In genomic region chr2:148141936-148142335, GRCm38 (mm10) we compare ENCODE assay signal across 11 mouse cellular contexts.
DNase-seq lines count a peak whose midpoint lies in the region; ATAC-seq and TF ChIP-seq lines count a peak whose summit lies in the region.
"Had no signal": no experiment of that assay in that cellular context is flagged by ENCODE, and none has a peak within 500 bp of the region (broad histone marks: within the 10 kb centered on the region; RNA-seq: fewer than 3 reads in every experiment).

No protein-coding gene starts in this region.

- no peak for TF ChIP-seq EP300 in stomach, postnatal 0 days (optimal IDR thresholded peaks at IDR 0.05)

- H3K4me2 ChIP-seq in stomach, postnatal 0 days (replicated peaks; ENCODE audit: low read depth) = no peak overlapping the region
- H3K4me2 ChIP-seq: hindbrain, embryonic 13.5 days had no signal

- H3K27ac ChIP-seq in stomach, postnatal 0 days (replicated peaks) = no peak overlapping the region
- H3K27ac ChIP-seq: hindbrain, embryonic 13.5 days had no signal

- H3K4me3 ChIP-seq in stomach, postnatal 0 days (ENCODE audit: low read depth, low read length) = no peak overlapping the region
- H3K4me3 ChIP-seq: hindbrain, embryonic 13.5 days had no signal

- H3K4me1 ChIP-seq in stomach, postnatal 0 days (replicated peaks; ENCODE audit: control insufficient read depth, insufficient read depth) = no peaks in the 10 kb centered on the region
- H3K4me1 ChIP-seq: hindbrain, embryonic 13.5 days had no signal

- DNase-seq in adrenal gland, adult (ENCODE audit: inconsistent age in 2 of 2, low spot score in 1 of 2) = peak; percentile 16 to 46
- no peak for DNase-seq in adrenal gland, postnatal 4 days (ENCODE audit: low spot score in 2 of 2)
- peak; percentile 32 to 40 for DNase-seq in left cerebral cortex, postnatal 36 days (ENCODE audit: low spot score in 2 of 2)
- DNase-seq in left cerebral cortex, adult 11 months (ENCODE audit: low spot score) = no peak
- DNase-seq in kidney, postnatal 14 days = peak; percentile 45
- no peak for DNase-seq in stomach, postnatal 0 days (ENCODE audit: low spot score)
- DNase-seq in urinary bladder, postnatal 36 days (ENCODE audit: low spot score in 2 of 2) = no peak
- DNase-seq in spleen, postnatal 10 days (ENCODE audit: low spot score in 2 of 2) = no peak
- DNase-seq: gastrocnemius, postnatal 10 days; retina, postnatal 1 day had no signal

- no peak for TF ChIP-seq CTCF in stomach, postnatal 0 days (IDR thresholded peaks at IDR 0.05; ENCODE audit: low read depth)

- H3K27me3 ChIP-seq in stomach, postnatal 0 days (ENCODE audit: control insufficient read depth, insufficient read depth, low read length) = no peaks in the 10 kb centered on the region
- H3K27me3 ChIP-seq: hindbrain, embryonic 13.5 days had no signal

- no peak overlapping the region for H3K9ac ChIP-seq in stomach, postnatal 0 days (ENCODE audit: low read length)
- H3K9ac ChIP-seq: hindbrain, embryonic 13.5 days had no signal

- ATAC-seq in stomach, postnatal 0 days (ENCODE audit: low FRiP score, low TSS enrichment) = peak; percentile 26; the same call in 1 of the 2 replicates

- WGBS in stomach, postnatal 0 days = 56% methylated on average over 4 of the region's 4 CpGs

- intact Hi-C loops in left cerebral cortex, postnatal 36 days (cut with DNase I) = no loop called here

- H3K9me3 ChIP-seq in stomach, postnatal 0 days (ENCODE audit: control insufficient read depth, low read length) = no peaks in the 10 kb centered on the region
- H3K9me3 ChIP-seq: hindbrain, embryonic 13.5 days had no signal

- H3K36me3 ChIP-seq in stomach, postnatal 0 days (ENCODE audit: control insufficient read depth, insufficient read depth, low read length) = no peaks in the 10 kb centered on the region
- H3K36me3 ChIP-seq: hindbrain, embryonic 13.5 days had no signal

Comparison
In these comparisons a context has a peak if more than half of its experiments do, and no peak if none do; other contexts are left out.
1. DNase-seq: peak in adrenal gland, adult (2 of 2), left cerebral cortex, postnatal 36 days (2 of 2) and kidney, postnatal 14 days (single experiment); none in adrenal gland, postnatal 4 days (0 of 2), left cerebral cortex, adult 11 months (single experiment), stomach, postnatal 0 days (single experiment), urinary bladder, postnatal 36 days (0 of 2) and spleen, postnatal 10 days (0 of 2).